Mouse (Mus musculus): ENCODE measurements around the gene Cenpm. TPM values are rescaled to one million over a fixed set of nuclear protein-coding genes. Genes with fewer than 3 reads are reported as not detected.

Gene Cenpm
- polyA plus RNA-seq, 1 experiment from 2014 or later: 51.7 TPM

DNA sequence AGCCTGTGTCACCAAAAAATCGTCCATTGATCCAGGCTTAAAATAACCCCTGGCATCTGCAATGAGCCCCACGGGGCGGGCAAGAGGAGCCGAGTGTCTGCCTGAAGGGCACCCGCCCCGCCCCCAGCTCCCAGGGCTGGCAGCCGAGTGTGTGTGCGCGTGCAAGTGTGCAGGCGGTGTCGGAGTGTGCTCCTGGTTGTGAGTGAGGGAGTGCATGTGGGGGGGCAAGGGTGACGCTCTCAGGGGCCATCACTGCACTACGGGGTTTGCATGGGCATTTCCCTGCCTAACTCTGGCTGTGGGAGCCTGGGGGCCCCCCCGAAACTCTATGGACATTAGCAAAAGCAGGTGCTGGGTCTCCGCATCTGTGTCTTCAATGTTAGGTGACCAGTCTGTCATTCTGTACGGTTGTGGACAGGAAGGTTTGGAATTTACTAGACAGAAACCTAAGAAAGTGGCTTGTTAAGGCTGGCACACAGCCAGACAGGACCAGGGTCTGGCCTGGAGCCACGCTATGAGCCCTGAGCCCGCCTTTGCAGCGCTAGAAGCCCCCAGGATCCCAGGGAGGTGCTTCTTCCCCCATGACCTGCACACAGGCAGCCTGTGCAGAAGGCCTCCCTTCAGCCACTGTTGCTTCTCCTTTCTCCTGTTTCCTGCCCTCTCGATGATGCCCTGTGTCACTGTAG, 28.3 kb downstream of the Cenpm start:
- no peaks in the 10 kb centered on the region for H3K9me3 ChIP-seq (ENCODE audit: control insufficient read depth, low read length)
- 42% methylated on average over 20 of the region's 20 CpGs for WGBS
- H3K4me1 ChIP-seq (ENCODE audit: control insufficient read depth, insufficient read depth, low read length): 0 out of 2 replicates have a peak, but pooled peaks cover 6% of the 10 kb centered on the region
- H3K4me2 ChIP-seq (ENCODE audit: low read depth, low read length): no peak overlapping the region
- no peaks in the 10 kb centered on the region for H3K36me3 ChIP-seq (ENCODE audit: control insufficient read depth, insufficient read depth, low read length)
- H3K9ac ChIP-seq (ENCODE audit: low read depth, low read length): no peak overlapping the region
- peaks cover 58% of the 10 kb centered on the region for H3K27me3 ChIP-seq (replicated peaks; ENCODE audit: control insufficient read depth, insufficient read depth, low read length)
- no peak for ATAC-seq (ENCODE audit: low read depth)
- no peak overlapping the region for H3K4me3 ChIP-seq (ENCODE audit: low read depth, low read length)
- DNase-seq (ENCODE audit: low spot score): no peak
- no peak overlapping the region for H3K27ac ChIP-seq (replicated peaks; ENCODE audit: low read depth, low read length)

- 0 out of 2 replicates have a peak, but pooled peaks cover 6% of the 10 kb centered on the region for H3K4me1 ChIP-seq (ENCODE audit: control insufficient read depth, insufficient read depth, low read length)
- H3K27me3 ChIP-seq (replicated peaks; ENCODE audit: control insufficient read depth, insufficient read depth, low read length): peaks cover 66% of the 10 kb centered on the region
- DNase-seq (ENCODE audit: low spot score) (no peak), ATAC-seq (ENCODE audit: low read depth) (no peak)
- no peak overlapping the region for H3K4me2 ChIP-seq (ENCODE audit: low read depth, low read length)
- no peak overlapping the region for H3K27ac ChIP-seq (replicated peaks; ENCODE audit: low read depth, low read length)
- no peaks in the 10 kb centered on the region for H3K9me3 ChIP-seq (ENCODE audit: control insufficient read depth, low read length)
- WGBS: 27% methylated on average over 11 of the region's 11 CpGs
- H3K9ac ChIP-seq (ENCODE audit: low read depth, low read length): no peak overlapping the region
- H3K4me3 ChIP-seq (ENCODE audit: low read depth, low read length): no peak overlapping the region
- H3K36me3 ChIP-seq (ENCODE audit: control insufficient read depth, insufficient read depth, low read length): no peaks in the 10 kb centered on the region
These were observed 29.1 kb downstream of the Cenpm start for GRCm38 (mm10) chr15:82215332-82216046.

DNA sequence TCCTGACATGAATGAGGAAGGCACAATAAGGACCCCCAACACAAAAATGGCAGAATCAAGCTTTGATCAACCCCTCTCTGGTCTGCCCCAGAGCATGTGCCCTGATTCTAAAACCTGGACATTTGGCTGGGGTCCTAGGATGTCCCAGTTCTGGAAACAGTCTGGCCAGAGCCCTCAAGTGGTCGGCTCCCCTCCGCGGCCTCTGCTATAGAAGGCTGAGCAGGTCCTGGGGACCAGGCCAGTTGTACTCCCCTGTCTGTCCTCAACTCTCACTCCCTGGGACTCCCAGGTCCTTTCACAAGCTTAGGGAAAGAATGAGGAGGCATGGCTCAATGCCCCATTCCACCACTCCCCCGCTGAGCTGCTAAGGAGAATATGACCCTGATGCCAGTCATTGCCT, 31.3 kb downstream of the Cenpm start:
- DNase-seq (ENCODE audit: low spot score) (no peak), ATAC-seq (ENCODE audit: low read depth) (no peak)
- Histone ChIP-seq H3K9me3 (ENCODE audit: control insufficient read depth, low read length) (no peaks in the 10 kb centered on the region), H3K27ac (replicated peaks; ENCODE audit: low read depth, low read length) (no peak overlapping the region), H3K36me3 (ENCODE audit: control insufficient read depth, insufficient read depth, low read length) (no peaks in the 10 kb centered on the region), H3K4me3 (ENCODE audit: low read depth, low read length) (no peak overlapping the region), H3K4me2 (ENCODE audit: low read depth, low read length) (peak overlapping the region; percentile 85; the same call in 1 of the 2 replicates), H3K27me3 (replicated peaks; ENCODE audit: control insufficient read depth, insufficient read depth, low read length) (peaks cover 87% of the 10 kb centered on the region), H3K4me1 (ENCODE audit: control insufficient read depth, insufficient read depth, low read length) (0 out of 2 replicates have a peak, but pooled peaks cover 6% of the 10 kb centered on the region), H3K9ac (ENCODE audit: low read depth, low read length) (no peak overlapping the region)
- WGBS: 25% methylated on average over 4 of the region's 4 CpGs

- under 1% methylated on average over 18 of the region's 34 CpGs for WGBS
These were observed 31.8 kb downstream of the Cenpm start, which contains the start of gene Shisa8 for GRCm38 (mm10) chr15:82212752-82213063. TSS of gene Shisa8 (minus strand) at chr15:82212815.

DNA sequence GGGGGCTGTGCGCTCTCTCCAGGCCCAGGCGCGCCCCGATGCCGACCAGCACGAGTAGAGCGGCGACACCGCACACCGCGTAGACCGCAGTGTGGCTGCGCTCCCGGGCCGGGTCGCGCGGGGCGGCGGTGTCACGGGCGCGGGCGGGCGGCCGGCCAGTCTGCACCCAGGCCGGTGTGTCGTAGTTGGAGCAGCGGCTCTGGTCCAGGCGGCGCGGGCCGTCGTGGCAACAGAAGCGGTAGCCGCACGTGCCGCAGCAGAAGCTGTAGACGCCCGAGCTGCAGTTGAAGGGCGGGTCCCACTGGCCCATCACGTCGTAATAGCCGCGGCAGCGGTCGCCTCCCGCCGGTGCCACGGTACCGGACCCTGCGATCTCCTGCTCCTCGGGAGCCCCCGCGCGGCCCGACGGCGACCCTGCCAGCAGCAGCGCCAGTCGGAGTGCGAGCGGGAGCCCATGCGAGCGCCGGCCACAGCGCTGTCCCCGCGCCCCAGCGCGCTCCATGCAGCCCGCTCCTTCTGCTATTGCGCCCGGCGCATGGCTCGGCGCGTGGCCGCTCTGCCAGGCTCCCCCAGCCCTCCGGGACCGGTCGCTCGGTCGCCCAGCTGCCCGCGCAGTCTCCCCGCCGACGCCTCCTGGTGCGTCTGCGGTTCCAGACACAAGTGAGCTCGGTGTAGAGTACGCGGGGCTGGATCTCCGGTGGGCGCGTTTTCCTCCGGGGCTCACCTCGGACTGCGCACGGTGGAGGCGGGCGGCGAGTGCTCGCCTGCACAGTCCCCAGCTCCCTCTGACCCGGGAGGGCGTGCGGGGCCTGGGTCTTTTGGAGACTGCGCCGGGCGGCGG, 32.4 kb downstream of the Cenpm start:
- Histone ChIP-seq H3K27me3 (replicated peaks; ENCODE audit: control insufficient read depth, insufficient read depth, low read length) (peaks cover 97% of the 10 kb centered on the region), H3K9ac (ENCODE audit: low read depth, low read length) (peak overlapping the region; percentile 58), H3K4me2 (ENCODE audit: low read depth, low read length) (peak overlapping the region; percentile 85), H3K4me3 (ENCODE audit: low read depth, low read length) (peak overlapping the region; percentile 51), H3K36me3 (ENCODE audit: control insufficient read depth, insufficient read depth, low read length) (no peaks in the 10 kb centered on the region), H3K9me3 (ENCODE audit: control insufficient read depth, low read length) (no peaks in the 10 kb centered on the region), H3K27ac (replicated peaks; ENCODE audit: low read depth, low read length) (no peak overlapping the region), H3K4me1 (ENCODE audit: control insufficient read depth, insufficient read depth, low read length) (0 out of 2 replicates have a peak, but pooled peaks cover 6% of the 10 kb centered on the region)
- ATAC-seq (ENCODE audit: low read depth): peak; percentile 42
- DNase-seq (ENCODE audit: low spot score): no peak
- WGBS: under 1% methylated on average over 59 of the region's 112 CpGs

More at GRCm38 (mm10) chr15:82212752-82213063, 31.8 kb downstream of the Cenpm start, which contains the start of gene Shisa8:
- Histone ChIP-seq H3K36me3 (ENCODE audit: control insufficient read depth, insufficient read depth, low read length) (no peaks in the 10 kb centered on the region), H3K4me2 (ENCODE audit: low read depth, low read length) (peak within 1 kb of the TSS; percentile 85), H3K9ac (ENCODE audit: low read depth, low read length) (peak within 1 kb of the TSS; percentile 58), H3K27ac (replicated peaks; ENCODE audit: low read depth, low read length) (no peak within 1 kb of the TSS), H3K4me1 (ENCODE audit: control insufficient read depth, insufficient read depth, low read length) (0 out of 2 replicates have a peak, but pooled peaks cover 6% of the 10 kb centered on the region), H3K4me3 (ENCODE audit: low read depth, low read length) (peak within 1 kb of the TSS; percentile 51), H3K9me3 (ENCODE audit: control insufficient read depth, low read length) (no peaks in the 10 kb centered on the region), H3K27me3 (replicated peaks; ENCODE audit: control insufficient read depth, insufficient read depth, low read length) (peaks cover 93% of the 10 kb centered on the region)
- no peak for DNase-seq (ENCODE audit: low spot score)
- no peak for ATAC-seq (ENCODE audit: low read depth)

- peaks cover 97% of the 10 kb centered on the region for H3K27me3 ChIP-seq (replicated peaks; ENCODE audit: control insufficient read depth, insufficient read depth, low read length)
- H3K4me3 ChIP-seq (ENCODE audit: low read depth, low read length): peak overlapping the region; percentile 51; the same call in 1 of the 2 replicates
- 0 out of 2 replicates have a peak, but pooled peaks cover 5% of the 10 kb centered on the region for H3K4me1 ChIP-seq (ENCODE audit: control insufficient read depth, insufficient read depth, low read length)
- no peaks in the 10 kb centered on the region for H3K9me3 ChIP-seq (ENCODE audit: control insufficient read depth, low read length)
- no peak overlapping the region for H3K9ac ChIP-seq (ENCODE audit: low read depth, low read length)
- DNase-seq (ENCODE audit: low spot score): no peak
- H3K27ac ChIP-seq (replicated peaks; ENCODE audit: low read depth, low read length): no peak overlapping the region
- WGBS: 1% methylated on average over 8 of the region's 11 CpGs
- peak overlapping the region; percentile 85 for H3K4me2 ChIP-seq (ENCODE audit: low read depth, low read length)
- no peak for ATAC-seq (ENCODE audit: low read depth)
- H3K36me3 ChIP-seq (ENCODE audit: control insufficient read depth, insufficient read depth, low read length): 0 out of 2 replicates have a peak, but pooled peaks cover 2% of the 10 kb centered on the region
These were observed 33.3 kb downstream of the Cenpm start for GRCm38 (mm10) chr15:82211281-82211680.

- WGBS: 50% methylated on average over 1 of the region's 1 CpGs
- Histone ChIP-seq H3K36me3 (ENCODE audit: control insufficient read depth, insufficient read depth, low read length) (peaks cover 7% of the 10 kb centered on the region), H3K27me3 (replicated peaks; ENCODE audit: control insufficient read depth, insufficient read depth, low read length) (peaks cover 97% of the 10 kb centered on the region), H3K27ac (replicated peaks; ENCODE audit: low read depth, low read length) (no peak overlapping the region), H3K4me3 (ENCODE audit: low read depth, low read length) (no peak overlapping the region), H3K9me3 (ENCODE audit: control insufficient read depth, low read length) (no peaks in the 10 kb centered on the region), H3K4me2 (ENCODE audit: low read depth, low read length) (no peak overlapping the region), H3K9ac (ENCODE audit: low read depth, low read length) (no peak overlapping the region), H3K4me1 (ENCODE audit: control insufficient read depth, insufficient read depth, low read length) (0 out of 2 replicates have a peak, but pooled peaks cover 3% of the 10 kb centered on the region)
- no peak for DNase-seq (ENCODE audit: low spot score)
- ATAC-seq (ENCODE audit: low read depth): no peak
These were observed 33.7 kb downstream of the Cenpm start for GRCm38 (mm10) chr15:82210801-82211200.

Data from embryonic facial prominence, embryonic 14.5 days (tissue).